In genomic region chr3:96960597-96960996, GRCm38 (mm10) we compare ENCODE assay signal across 26 mouse cellular contexts. TPM values are rescaled to one million over a fixed set of nuclear protein-coding genes. Genes with fewer than 3 reads are reported as not detected.
DNase-seq lines count a peak whose midpoint lies in the region; ATAC-seq and TF ChIP-seq lines count a peak whose summit lies in the region.
"Had no signal": no experiment of that assay in that cellular context is flagged by ENCODE, and none has a peak within 500 bp of the region (broad histone marks: within the 10 kb centered on the region; RNA-seq: fewer than 3 reads in every experiment).

No protein-coding gene starts in this region.

- 18% methylated on average over 8 of the region's 8 CpGs for WGBS in intestine, embryonic 14.5 days
- WGBS in intestine, postnatal 0 days, result 35% methylated on average over 8 of the region's 8 CpGs

- H3K4me2 ChIP-seq in intestine, embryonic 14.5 days (ENCODE audit: low read length), result peak overlapping the region; percentile 5; the same call in 1 of the 2 replicates
- no peak overlapping the region for H3K4me2 ChIP-seq in intestine, postnatal 0 days (replicated peaks; ENCODE audit: low read depth)
- H3K4me2 ChIP-seq: liver, embryonic 15.5 days; neural tube, embryonic 13.5 days had no signal

- no peaks in the 10 kb centered on the region for H3K9me3 ChIP-seq in intestine, embryonic 14.5 days (ENCODE audit: control insufficient read depth, low read length)
- H3K9me3 ChIP-seq in intestine, postnatal 0 days (ENCODE audit: control insufficient read depth), result no peaks in the 10 kb centered on the region
- H3K9me3 ChIP-seq: liver, embryonic 15.5 days; neural tube, embryonic 13.5 days had no signal

- ATAC-seq in intestine, embryonic 14.5 days (replicated peaks; ENCODE audit: low FRiP score, low TSS enrichment, low read depth), result no peak
- no peak for ATAC-seq in intestine, postnatal 0 days
- ATAC-seq in common myeloid progenitor, adult 5-6 weeks (replicated peaks; ENCODE audit: low read depth, poor library complexity, severe bottlenecking), result peak; percentile 65
- ATAC-seq in inflammation-experienced regulatory T-cells, adult 6 months, result no peak
- ATAC-seq: intestine, embryonic 16.5 days had no signal

- DNase-seq in heart, adult 11 months, result peak; percentile 89
- DNase-seq in heart, postnatal 25 days (ENCODE audit: low spot score), result no peak
- DNase-seq in intestine, embryonic 14.5 days (ENCODE audit: low spot score), result no peak
- peak; percentile 14 for DNase-seq in forelimb bud, embryonic 11.5 days (ENCODE audit: low read depth, low spot score)
- no peak for DNase-seq in kidney, postnatal 36 days
- DNase-seq: cerebellum, adult 9-11 months; gastrocnemius, postnatal 25 days; left cerebral cortex, postnatal 4 days; lung, postnatal 14 days; right cerebral cortex, postnatal 25 days; thymus, postnatal 4 days had no signal

- H3K9ac ChIP-seq in intestine, embryonic 14.5 days (ENCODE audit: low read length), result no peak overlapping the region
- no peak overlapping the region for H3K9ac ChIP-seq in intestine, postnatal 0 days (ENCODE audit: low read depth, low read length)
- H3K9ac ChIP-seq: liver, embryonic 15.5 days; neural tube, embryonic 13.5 days had no signal

- H3K36me3 ChIP-seq in intestine, embryonic 14.5 days (ENCODE audit: control insufficient read depth, insufficient read depth, low read length), result no peaks in the 10 kb centered on the region
- H3K36me3 ChIP-seq in intestine, postnatal 0 days (ENCODE audit: control insufficient read depth, insufficient read depth), result no peaks in the 10 kb centered on the region
- H3K36me3 ChIP-seq: liver, embryonic 15.5 days; neural tube, embryonic 13.5 days had no signal

- H3K27ac ChIP-seq in intestine, embryonic 14.5 days (ENCODE audit: low read depth), result no peak overlapping the region; the same call in 1 of the 2 replicates
- no peak overlapping the region for H3K27ac ChIP-seq in intestine, postnatal 0 days (ENCODE audit: low read depth, low read length)
- H3K27ac ChIP-seq: kidney, postnatal 0 days; layer of hippocampus, adult 2 months; liver, embryonic 15.5 days; neural tube, embryonic 13.5 days had no signal

- TF ChIP-seq CTCF in intestine, postnatal 0 days (IDR thresholded peaks at IDR 0.05; ENCODE audit: low read depth), result no peak

- peaks cover 10% of the 10 kb centered on the region; the same call in 1 of the 2 replicates for H3K4me1 ChIP-seq in intestine, embryonic 14.5 days (replicated peaks; ENCODE audit: control insufficient read depth, insufficient read depth, low read length)
- no peaks in the 10 kb centered on the region for H3K4me1 ChIP-seq in intestine, postnatal 0 days (replicated peaks; ENCODE audit: control insufficient read depth, insufficient read depth, low read length)
- H3K4me1 ChIP-seq: liver, embryonic 15.5 days; neural tube, embryonic 13.5 days had no signal

- intact Hi-C loops in heart, postnatal 25 days (cut with DNase I), result loop anchor here (5.0 kb wide), 1 partner anchor 57 kb away; no protein-coding TSS in a partner anchor

- H3K4me3 ChIP-seq in intestine, embryonic 14.5 days (ENCODE audit: low read depth, low read length), result no peak overlapping the region
- no peak overlapping the region for H3K4me3 ChIP-seq in intestine, postnatal 0 days (ENCODE audit: low read depth, low read length)
- H3K4me3 ChIP-seq: layer of hippocampus, adult 2 months; liver, embryonic 15.5 days; neural tube, embryonic 13.5 days had no signal

- H3K27me3 ChIP-seq in intestine, embryonic 14.5 days (replicated peaks; ENCODE audit: control insufficient read depth, insufficient read depth, low read length), result no peaks in the 10 kb centered on the region
- no peaks in the 10 kb centered on the region for H3K27me3 ChIP-seq in intestine, postnatal 0 days (replicated peaks; ENCODE audit: control insufficient read depth, insufficient read depth, low read length)
- H3K27me3 ChIP-seq: CH12.LX; liver, embryonic 15.5 days; neural tube, embryonic 13.5 days had no signal

RNA-seq across cellular contexts. Expression of gene Gja8, which starts 34.8 kb away (rescaled TPM):
- total RNA-seq in heart, postnatal 25 days (2021), result under 1 TPM in 1 of 2 experiments, not detected in 1; 0.03 TPM
- polyA plus RNA-seq in intestine, embryonic 14.5 days (2014; fragmentation: Nextera tagmentation; extraction: Ambion mirVana), result not detected in 2 replicates
- polyA plus RNA-seq in intestine, postnatal 0 days (2015; fragmentation: Nextera tagmentation; extraction: Ambion mirVana), result 0.03 and 0.04 TPM in 2 replicates
- total RNA-seq in common myeloid progenitor, adult 5-6 weeks (2017), result not detected in 2 replicates
- polyA plus RNA-seq in inflammation-experienced regulatory T-cells, adult 6 months (2017; shearing (Covaris generic)), result not detected
- total RNA-seq: adrenal gland, adult 18-20 months; CH12.LX; gastrocnemius, postnatal 25 days; layer of hippocampus, adult 2 months; left cerebral cortex, adult 18-20 months; left cerebral cortex, postnatal 4 days; monocyte, adult 5-6 weeks had no signal
- polyA plus RNA-seq: forebrain, embryonic 11.5 days; frontal cortex, adult 2 months; hindbrain, embryonic 11.5 days; liver, embryonic 15.5 days had no signal

RNA-seq across cellular contexts. Expression of gene Gpr89, which starts 55.5 kb away (rescaled TPM):
- 10 to 100 TPM; 19.9 to 21.5 TPM for total RNA-seq in heart, postnatal 25 days (2021)
- 51.1 and 52.0 TPM in 2 replicates for polyA plus RNA-seq in intestine, embryonic 14.5 days (2014; fragmentation: Nextera tagmentation; extraction: Ambion mirVana)
- 76.6 and 84.7 TPM in 2 replicates for polyA plus RNA-seq in intestine, postnatal 0 days (2015; fragmentation: Nextera tagmentation; extraction: Ambion mirVana)
- 29.1 and 40.7 TPM in 2 replicates for total RNA-seq in common myeloid progenitor, adult 5-6 weeks (2017)
- 10 to 100 TPM; 37.3 to 41.5 (median 39.4) TPM for polyA plus RNA-seq in inflammation-experienced regulatory T-cells, adult 6 months (2017; shearing (Covaris generic))

RNA-seq across cellular contexts. Expression of gene Gja5, which starts 56.1 kb away (rescaled TPM):
- 10 to 100 TPM; 14.4 to 15.3 TPM for total RNA-seq in heart, postnatal 25 days (2021)
- 5.2 and 5.4 TPM in 2 replicates for polyA plus RNA-seq in intestine, embryonic 14.5 days (2014; fragmentation: Nextera tagmentation; extraction: Ambion mirVana)
- polyA plus RNA-seq in intestine, postnatal 0 days (2015; fragmentation: Nextera tagmentation; extraction: Ambion mirVana), result 5.3 and 6.6 TPM in 2 replicates
- total RNA-seq in common myeloid progenitor, adult 5-6 weeks (2017), result 0.05 TPM in 1 of 2 replicates, not detected in the other
- under 1 TPM in 1 of 3 experiments, not detected in 2; 0.20 TPM for polyA plus RNA-seq in inflammation-experienced regulatory T-cells, adult 6 months (2017; shearing (Covaris generic))
- total RNA-seq: CH12.LX; monocyte, adult 5-6 weeks had no signal

Comparison
In these comparisons a context has a peak if more than half of its experiments do, and no peak if none do; other contexts are left out.
1. DNase-seq: peak in heart, adult 11 months (single experiment) and forelimb bud, embryonic 11.5 days (single experiment); none in heart, postnatal 25 days (single experiment), intestine, embryonic 14.5 days (single experiment) and kidney, postnatal 36 days (0 of 2).